9 mouse cellular contexts compared by ENCODE assay signal in the genomic region with DNA sequence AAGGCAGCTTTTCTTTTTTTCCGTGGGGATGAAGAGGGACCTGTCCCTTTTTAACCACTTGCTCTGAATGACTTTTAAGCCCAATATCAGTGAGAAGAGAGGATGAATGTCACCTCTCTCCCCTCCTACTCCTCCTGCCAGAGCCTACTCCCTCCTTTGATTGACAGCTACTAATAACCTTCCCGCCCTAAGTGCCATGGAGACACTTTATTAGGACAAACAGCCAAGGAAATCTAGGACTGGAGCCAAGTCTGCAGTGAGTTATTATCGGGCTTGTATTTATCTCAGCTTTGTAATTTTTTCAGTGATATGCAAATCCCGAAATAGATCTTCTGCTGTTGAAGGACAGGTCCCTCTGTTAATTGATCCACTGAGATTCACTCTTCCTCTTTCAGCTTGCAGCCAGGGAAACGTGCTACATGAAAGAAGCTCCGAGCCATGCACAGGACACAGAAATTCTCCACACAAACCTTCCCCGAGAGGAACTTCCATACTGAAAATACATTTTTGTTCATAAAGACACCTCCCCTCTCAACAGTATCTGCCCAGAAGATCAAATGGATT.
DNase-seq lines count a peak whose midpoint lies in the region; ATAC-seq and TF ChIP-seq lines count a peak whose summit lies in the region.
"Had no signal": no experiment of that assay in that cellular context is flagged by ENCODE, and none has a peak within 500 bp of the region (broad histone marks: within the 10 kb centered on the region; RNA-seq: fewer than 3 reads in every experiment).

No protein-coding gene starts in this region.

- no peaks in the 10 kb centered on the region for H3K27me3 ChIP-seq in forebrain, embryonic 13.5 days
- no peaks in the 10 kb centered on the region for H3K27me3 ChIP-seq in heart, postnatal 0 days (ENCODE audit: control insufficient read depth, insufficient read depth, low read length)
- H3K27me3 ChIP-seq in midbrain, embryonic 15.5 days (replicated peaks), result no peaks in the 10 kb centered on the region
- no peaks in the 10 kb centered on the region for H3K27me3 ChIP-seq in liver, embryonic 11.5 days (replicated peaks; ENCODE audit: control insufficient read depth, insufficient read depth, low read length)
- H3K27me3 ChIP-seq: liver, embryonic 13.5 days had no signal

- WGBS in lung, adult 2 months, result 25% methylated on average over 7 of the region's 7 CpGs
- WGBS in forebrain, embryonic 13.5 days, result 7% methylated on average over 7 of the region's 7 CpGs
- WGBS in heart, postnatal 0 days, result 9% methylated on average over 7 of the region's 7 CpGs
- whole genome bisulfite sequencing in midbrain, embryonic 15.5 days, result 11% methylated on average over 7 of the region's 7 CpGs
- WGBS in liver, embryonic 11.5 days, result 54% methylated on average over 7 of the region's 7 CpGs

- no peaks in the 10 kb centered on the region for H3K36me3 ChIP-seq in forebrain, embryonic 13.5 days (ENCODE audit: poor library complexity, severe bottlenecking)
- no peaks in the 10 kb centered on the region for H3K36me3 ChIP-seq in heart, postnatal 0 days (replicated peaks; ENCODE audit: control insufficient read depth, insufficient read depth, low read length)
- no peaks in the 10 kb centered on the region for H3K36me3 ChIP-seq in midbrain, embryonic 15.5 days (replicated peaks)
- no peaks in the 10 kb centered on the region for H3K36me3 ChIP-seq in liver, embryonic 11.5 days (ENCODE audit: control insufficient read depth, insufficient read depth, low read length)
- H3K36me3 ChIP-seq: liver, embryonic 13.5 days had no signal

- no peak overlapping the region for H3K4me3 ChIP-seq in lung, adult 2 months (replicated peaks; ENCODE audit: extremely low read depth, low read depth, low read length)
- H3K4me3 ChIP-seq in forebrain, embryonic 13.5 days, result no peak overlapping the region
- H3K4me3 ChIP-seq in heart, postnatal 0 days (ENCODE audit: low read depth, low read length), result no peak overlapping the region
- H3K4me3 ChIP-seq in midbrain, embryonic 15.5 days, result no peak overlapping the region
- H3K4me3 ChIP-seq in liver, embryonic 11.5 days (ENCODE audit: low read depth, low read length), result no peak overlapping the region
- H3K4me3 ChIP-seq: liver, embryonic 13.5 days; myocyte had no signal

- ATAC-seq in forebrain, embryonic 13.5 days, result peak; percentile 82
- ATAC-seq in heart, postnatal 0 days (ENCODE audit: insufficient read depth, low read depth), result peak; percentile 51; the same call in 1 of the 2 replicates
- peak; percentile 86 for ATAC-seq in midbrain, embryonic 15.5 days (replicated peaks)
- ATAC-seq in activated CD4-positive, CD25-positive, alpha-beta regulatory T cell, adult 4 months, result no peak
- ATAC-seq in liver, embryonic 11.5 days (replicated peaks; ENCODE audit: low FRiP score), result no peak

- no peaks in the 10 kb centered on the region for H3K9me3 ChIP-seq in forebrain, embryonic 13.5 days (replicated peaks)
- no peaks in the 10 kb centered on the region for H3K9me3 ChIP-seq in heart, postnatal 0 days (replicated peaks; ENCODE audit: control insufficient read depth, low read length)
- no peaks in the 10 kb centered on the region for H3K9me3 ChIP-seq in midbrain, embryonic 15.5 days
- H3K9me3 ChIP-seq in liver, embryonic 11.5 days (ENCODE audit: control insufficient read depth, low read length), result no peaks in the 10 kb centered on the region
- H3K9me3 ChIP-seq: liver, embryonic 13.5 days had no signal

- peak overlapping the region; percentile 39 for H3K4me2 ChIP-seq in forebrain, embryonic 13.5 days
- H3K4me2 ChIP-seq in heart, postnatal 0 days (ENCODE audit: low read depth, low read length), result peak overlapping the region; percentile 52
- peak overlapping the region; percentile 32 for H3K4me2 ChIP-seq in midbrain, embryonic 15.5 days
- H3K4me2 ChIP-seq in liver, embryonic 11.5 days, result no peak overlapping the region
- H3K4me2 ChIP-seq: liver, embryonic 13.5 days had no signal

- TF ChIP-seq POLR2A in lung, adult 2 months (IDR thresholded peaks at IDR 0.05; ENCODE audit: borderline replicate concordance, extremely low read depth, low read depth, low read length), result no peak

- H3K4me1 ChIP-seq in lung, adult 2 months (ENCODE audit: control insufficient read depth, insufficient read depth, low read length), result no peaks in the 10 kb centered on the region
- peaks cover 38% of the 10 kb centered on the region for H3K4me1 ChIP-seq in forebrain, embryonic 13.5 days
- peaks cover 4% of the 10 kb centered on the region; the same call in 1 of the 2 replicates for H3K4me1 ChIP-seq in heart, postnatal 0 days (ENCODE audit: control insufficient read depth, insufficient read depth)
- H3K4me1 ChIP-seq in midbrain, embryonic 15.5 days, result peaks cover 21% of the 10 kb centered on the region
- H3K4me1 ChIP-seq in liver, embryonic 11.5 days (replicated peaks; ENCODE audit: control insufficient read depth, insufficient read depth, low read length), result no peaks in the 10 kb centered on the region
- H3K4me1 ChIP-seq: liver, embryonic 13.5 days had no signal

- no peak overlapping the region for H3K9ac ChIP-seq in forebrain, embryonic 13.5 days
- no peak overlapping the region for H3K9ac ChIP-seq in heart, postnatal 0 days (replicated peaks; ENCODE audit: low read depth, low read length)
- H3K9ac ChIP-seq in midbrain, embryonic 15.5 days, result no peak overlapping the region
- H3K9ac ChIP-seq in liver, embryonic 11.5 days (ENCODE audit: low read depth, low read length), result no peak overlapping the region
- H3K9ac ChIP-seq: liver, embryonic 13.5 days had no signal

- peak; percentile 5 for DNase-seq in lung, postnatal 36 days
- DNase-seq in lung, adult 2 months, result no peak
- DNase-seq in heart, postnatal 0 days (ENCODE audit: low spot score), result peak; percentile 53
- DNase-seq in liver, embryonic 11.5 days (ENCODE audit: low spot score), result no peak
- DNase-seq: liver, embryonic 13.5 days had no signal

- H3K27ac ChIP-seq in forebrain, embryonic 13.5 days, result peak overlapping the region; percentile 11; the same call in 1 of the 2 replicates
- H3K27ac ChIP-seq in heart, postnatal 0 days (ENCODE audit: low read depth), result no peak overlapping the region
- peak overlapping the region; percentile 41 for H3K27ac ChIP-seq in midbrain, embryonic 15.5 days
- H3K27ac ChIP-seq in liver, embryonic 11.5 days (ENCODE audit: low read depth, low read length), result no peak overlapping the region
- H3K27ac ChIP-seq: liver, embryonic 13.5 days had no signal

- no peak for TF ChIP-seq EP300 in heart, postnatal 0 days (IDR thresholded peaks at IDR 0.05; ENCODE audit: low read depth)

- no peak for TF ChIP-seq CTCF in lung, adult 2 months (IDR thresholded peaks at IDR 0.05; ENCODE audit: insufficient read depth, low read length)
- TF ChIP-seq CTCF in heart, postnatal 0 days (IDR thresholded peaks at IDR 0.05; ENCODE audit: low read depth), result no peak

Comparison
In these comparisons a context has a peak if more than half of its experiments do, and no peak if none do; other contexts are left out.
1. DNase-seq: peak in lung, postnatal 36 days (single experiment) and heart, postnatal 0 days (single experiment); none in lung, adult 2 months (single experiment) and liver, embryonic 11.5 days (single experiment).
2. ATAC-seq: peak in forebrain, embryonic 13.5 days (single experiment), heart, postnatal 0 days (single experiment) and midbrain, embryonic 15.5 days (single experiment); none in activated CD4-positive, CD25-positive, alpha-beta regulatory T cell, adult 4 months (single experiment) and liver, embryonic 11.5 days (single experiment).
3. H3K27ac ChIP-seq: peak in forebrain, embryonic 13.5 days (single experiment) and midbrain, embryonic 15.5 days (single experiment); none in heart, postnatal 0 days (single experiment) and liver, embryonic 11.5 days (single experiment).